Mouse (Mus musculus) cerebellum, adult (tissue): Measurements from ENCODE around the gene Vipr2.

Experiments used
- ATAC-seq: cut with Nextera tagmentation; 2 replicates; pipeline ENCODE4 v1.9.2; 2017; ENCODE audit warnings: mild to moderate bottlenecking, moderate library complexity, mixed read lengths; ENCODE audit not compliant: insufficient number of reproducible peaks, low FRiP score, low TSS enrichment

The Vipr2 gene

GRCm38 (mm10) chr12:116077074-116077854 lies at the start of gene Vipr2:
Gene Vipr2 (plus strand): TSS chr12:116077726.
- ATAC-seq: peak; percentile 72

DNA sequence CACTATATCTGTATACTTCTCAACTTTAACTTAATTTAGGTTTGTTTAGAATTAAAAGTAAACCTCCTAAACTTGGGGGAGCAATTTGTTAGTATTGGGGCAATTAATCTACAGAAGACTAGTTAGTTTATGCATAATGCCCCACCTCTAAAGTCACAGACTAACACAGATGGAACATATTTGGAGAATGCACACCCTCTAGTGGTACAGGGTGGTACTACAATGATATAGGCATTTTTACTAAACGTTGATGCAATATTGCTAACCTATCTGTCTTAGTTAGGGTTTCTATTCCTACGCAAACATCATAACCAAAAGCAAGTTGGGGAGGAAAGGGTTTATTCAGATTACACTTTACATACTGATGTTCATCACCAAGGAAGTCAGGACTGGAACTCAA lies 49.4 kb upstream of the Vipr2 start:
- no peak for ATAC-seq

DNA sequence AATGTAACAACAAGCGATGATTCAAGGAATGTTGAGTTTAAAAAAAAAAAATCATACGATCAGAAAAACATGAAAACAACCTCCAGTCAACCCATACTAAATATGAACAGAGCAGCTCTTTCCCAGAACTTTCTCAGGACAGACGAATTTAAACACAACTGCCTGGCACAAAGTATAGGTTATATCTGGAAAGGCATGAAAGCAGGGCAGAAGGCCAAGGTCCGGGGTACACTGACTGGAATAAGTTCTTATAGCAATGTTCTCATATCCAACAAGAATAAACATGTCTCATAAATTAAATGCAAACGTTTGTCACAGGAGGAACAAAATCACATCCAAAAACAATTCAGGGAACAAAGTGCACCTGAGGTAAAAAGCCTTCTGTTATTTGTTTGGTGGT lies 42.2 kb upstream of the Vipr2 start:
- ATAC-seq: no peak

GRCm38 (mm10) chr12:116044785-116045184 lies 32.7 kb upstream of the Vipr2 start:
- ATAC-seq: no peak

- ATAC-seq: peak; percentile 99
These were observed 29.8 kb upstream of the Vipr2 start, which contains the start of gene Zfp386 for GRCm38 (mm10) chr12:116047440-116048377. Gene Zfp386 (plus strand): TSS chr12:116047724.

- no peak for ATAC-seq
These were observed 28.8 kb upstream of the Vipr2 start for GRCm38 (mm10) chr12:116048766-116049165.

DNA sequence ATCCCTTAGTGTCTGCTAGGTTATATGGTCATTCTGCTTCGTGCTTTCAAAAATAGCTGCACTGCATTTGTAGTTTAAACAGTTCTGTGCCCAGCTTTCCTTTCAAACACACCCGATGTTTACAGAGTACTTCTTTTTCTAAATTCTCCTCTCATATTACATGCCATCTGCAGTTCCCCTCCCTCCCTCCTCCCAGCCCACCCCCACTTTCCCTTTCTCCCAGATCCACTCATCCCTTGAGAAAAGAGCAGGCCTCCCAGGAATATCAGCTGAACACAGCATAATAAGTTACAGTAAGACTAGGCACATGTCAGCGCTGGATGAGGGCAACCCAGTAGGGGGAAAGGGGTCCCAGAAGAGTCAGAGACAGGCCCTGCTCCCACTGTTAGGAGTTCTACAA lies 28.3 kb upstream of the Vipr2 start:
- no peak for ATAC-seq

- ATAC-seq: no peak
These were observed 27.8 kb upstream of the Vipr2 start for GRCm38 (mm10) chr12:116049701-116050100.

DNA sequence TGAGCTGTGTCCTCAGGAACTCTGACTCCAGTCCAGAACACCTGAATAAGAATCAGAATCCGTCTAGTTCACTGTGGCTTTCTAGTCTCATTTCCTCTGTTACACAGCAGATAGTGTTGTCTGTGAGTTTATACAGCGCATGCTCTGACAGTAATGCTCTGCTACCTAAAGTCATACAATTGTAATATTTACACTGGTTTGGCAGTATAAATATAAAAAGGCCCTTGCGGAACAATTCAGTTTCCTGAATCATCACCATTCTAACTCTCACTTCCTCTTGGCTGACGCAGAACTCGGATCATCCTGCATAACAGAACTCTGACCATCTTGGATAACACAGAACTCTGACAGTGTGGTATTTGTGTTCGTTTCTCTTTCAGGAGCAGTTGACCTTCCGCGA lies 23.2 kb upstream of the Vipr2 start:
- no peak for ATAC-seq

DNA sequence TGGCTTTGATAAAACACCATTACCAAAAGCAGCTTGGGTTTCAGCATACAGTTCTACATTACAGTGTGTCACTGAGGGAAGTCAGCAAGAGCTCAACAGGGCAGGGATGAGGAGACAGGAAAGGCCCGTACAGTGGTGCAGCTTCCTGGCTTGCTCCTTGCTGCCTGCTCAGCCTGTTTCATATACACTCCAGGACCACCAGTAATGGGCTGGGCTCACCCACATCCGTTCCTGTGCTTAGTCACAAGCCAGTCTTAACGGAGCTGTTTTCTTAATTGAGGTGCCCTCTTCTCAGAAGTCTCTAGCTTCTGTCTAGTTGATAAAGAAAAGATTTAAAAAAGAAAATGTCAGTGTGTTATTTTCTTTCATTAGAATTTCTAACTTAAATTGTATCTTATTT lies 21.4 kb upstream of the Vipr2 start:
- ATAC-seq: no peak

DNA sequence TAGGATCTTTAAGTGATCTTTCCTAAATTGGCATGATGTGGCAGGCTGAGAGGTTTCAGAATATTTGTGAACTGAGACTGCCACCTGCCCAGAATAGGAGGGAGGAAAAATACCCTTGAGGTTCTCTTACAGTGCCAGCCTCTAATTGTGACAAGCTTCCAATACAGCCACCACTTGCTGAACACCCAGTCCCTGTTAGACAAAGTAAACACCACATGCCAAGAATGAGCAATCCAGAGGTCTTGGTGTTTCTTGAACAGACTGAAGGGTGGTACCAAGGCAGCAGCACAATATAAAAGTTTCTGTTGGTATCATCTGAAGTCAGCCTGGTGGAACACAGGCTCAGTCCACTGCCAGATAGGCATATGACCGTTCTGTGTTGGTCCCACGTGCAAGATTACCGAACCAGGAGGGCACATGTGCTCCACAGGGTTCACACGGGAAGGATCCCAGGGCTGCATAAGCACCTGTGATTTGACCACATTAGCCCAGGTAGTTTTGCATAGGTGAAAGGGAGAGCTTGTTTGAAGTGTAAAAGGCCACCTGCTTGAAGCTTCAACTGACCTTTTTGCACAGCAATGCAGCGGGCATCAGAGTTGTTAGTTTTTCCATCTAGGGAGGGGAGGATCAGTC lies 15.8 kb upstream of the Vipr2 start:
- ATAC-seq: no peak

DNA sequence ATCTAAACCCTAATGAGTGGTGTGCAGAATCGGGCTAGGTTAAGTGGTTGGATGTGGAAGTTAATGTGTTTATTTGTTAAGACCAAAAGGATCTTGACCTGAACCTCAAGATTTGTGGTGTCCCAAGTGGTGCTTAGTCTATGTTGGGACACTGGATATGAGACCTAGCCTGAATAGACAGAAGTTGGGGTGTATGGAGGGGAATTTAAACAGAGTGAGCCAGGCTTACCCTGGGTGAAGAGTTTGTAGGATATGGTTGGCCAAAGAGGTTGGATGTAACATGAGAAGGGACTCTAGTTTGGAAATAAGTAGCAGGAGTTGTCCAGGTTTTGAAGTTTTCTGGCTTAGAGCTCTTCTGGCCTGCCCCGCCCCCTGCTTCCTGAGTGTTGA lies 15.3 kb upstream of the Vipr2 start:
- ATAC-seq: no peak

DNA sequence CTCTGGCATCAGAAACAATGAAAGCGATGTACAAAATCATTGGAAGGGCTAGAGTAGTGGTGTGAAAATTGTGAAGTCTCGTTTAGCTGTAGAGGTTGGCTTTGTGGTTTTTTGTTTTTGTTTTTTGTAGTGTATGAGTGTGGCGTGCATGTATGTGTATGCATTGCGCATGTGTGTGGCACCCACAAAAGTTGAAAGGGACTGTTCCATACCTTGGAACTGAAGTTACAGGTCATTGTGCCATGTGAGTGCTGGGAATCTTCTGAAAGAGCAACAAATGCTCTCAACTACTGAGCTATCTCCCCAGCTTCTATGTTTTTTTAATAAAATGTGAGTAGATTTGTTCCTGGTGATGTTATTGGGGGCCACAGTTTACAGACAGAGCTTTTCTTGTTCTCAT lies 14.5 kb upstream of the Vipr2 start:
- no peak for ATAC-seq

GRCm38 (mm10) chr12:116071023-116071422 lies 6.5 kb upstream of the Vipr2 start:
- peak; percentile 92 for ATAC-seq

DNA sequence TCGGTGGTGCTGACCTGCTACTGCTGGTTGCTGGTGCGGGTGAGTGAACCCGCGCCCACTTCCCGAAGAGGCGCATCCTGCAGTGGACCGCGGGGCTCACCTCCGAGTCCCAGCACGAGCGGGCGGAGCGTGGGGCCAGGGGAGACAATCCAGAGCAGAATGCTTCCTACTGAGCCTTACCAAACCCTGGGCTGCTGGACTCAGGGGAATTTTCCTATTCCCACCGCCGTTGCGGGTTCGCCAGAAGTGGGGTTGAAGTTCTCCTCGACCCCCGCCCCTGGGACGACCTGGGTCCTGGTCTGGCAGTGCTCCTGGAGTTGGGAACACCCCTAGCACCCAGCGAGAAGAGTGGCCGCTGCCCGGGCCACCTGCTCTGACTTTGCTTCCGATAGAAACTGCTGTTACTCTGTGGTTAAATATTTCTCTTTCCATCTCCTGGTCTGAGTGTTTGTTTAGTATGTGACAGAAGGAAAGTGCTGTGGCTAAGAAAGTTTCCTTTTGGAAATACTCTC lies 385 bp downstream of the Vipr2 start:
- no peak; the same call in 1 of the 2 replicates for ATAC-seq

DNA sequence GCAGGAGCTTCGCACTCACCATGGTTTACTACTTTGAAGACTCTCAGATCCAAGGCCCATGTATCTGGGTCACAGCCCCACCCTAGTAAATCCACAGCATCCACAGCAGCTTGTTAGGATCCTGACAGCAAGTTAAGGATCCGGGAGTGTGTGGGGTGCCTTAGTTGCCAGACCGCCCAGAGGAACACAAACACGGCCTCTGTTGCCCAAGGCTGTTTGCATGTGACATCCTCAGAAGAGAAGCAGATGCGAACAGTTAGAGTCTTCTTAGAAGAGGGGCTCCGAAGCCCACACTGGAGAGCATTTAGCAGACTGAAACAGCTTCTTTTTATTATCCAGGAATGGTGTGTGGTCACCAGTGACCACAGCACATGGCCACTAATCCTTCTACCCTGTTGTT lies 5.6 kb downstream of the Vipr2 start:
- ATAC-seq: no peak

DNA sequence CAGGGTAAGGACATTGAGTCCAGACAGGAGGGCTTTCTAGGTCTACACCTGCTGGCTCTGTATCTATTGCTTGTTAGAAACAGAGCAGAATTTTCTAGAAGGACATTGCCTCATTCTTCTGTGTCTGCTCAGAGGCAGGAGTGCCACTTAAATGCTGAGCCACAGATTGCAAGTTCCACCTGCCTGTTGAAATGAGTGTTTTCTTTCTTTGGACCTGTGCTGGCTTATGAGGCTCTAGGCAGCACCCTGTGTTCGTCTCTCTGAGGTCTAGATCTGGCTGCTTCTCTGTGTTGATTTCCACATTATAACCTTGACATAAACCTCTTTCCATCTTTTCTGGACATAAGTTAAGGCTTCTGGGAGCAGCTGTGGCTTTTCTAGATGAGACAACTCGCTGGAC lies 6.8 kb downstream of the Vipr2 start:
- ATAC-seq: no peak

DNA sequence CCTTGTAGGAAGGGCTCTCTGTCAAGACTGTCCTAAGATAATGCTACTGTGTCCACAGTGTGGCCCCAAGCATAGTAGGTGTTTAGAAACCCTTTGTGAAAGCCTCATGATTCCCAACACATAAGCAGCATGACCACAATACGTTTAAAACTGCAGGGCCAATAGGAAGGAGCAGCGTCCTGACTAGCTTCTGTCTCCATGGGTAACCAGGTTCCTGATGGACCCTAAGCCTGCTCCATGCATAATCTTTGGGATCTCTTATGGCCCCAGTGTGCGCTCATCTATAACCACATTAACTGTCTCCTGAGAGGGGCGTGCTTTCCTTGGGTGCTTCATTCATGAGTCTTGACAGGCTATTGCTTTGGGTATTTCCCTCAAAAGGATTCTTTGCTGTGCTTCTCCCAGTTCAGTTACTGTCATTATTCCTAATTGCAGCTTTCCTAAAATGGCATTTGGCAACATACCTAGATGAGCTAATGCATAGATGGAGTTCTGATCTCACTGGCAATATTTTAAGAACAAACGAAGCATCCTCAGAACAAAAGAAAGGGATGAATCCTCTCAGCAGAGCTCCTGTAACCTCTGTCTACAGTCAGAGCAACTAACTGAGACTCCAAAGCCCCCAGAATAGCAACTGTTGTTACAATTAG lies 9.6 kb downstream of the Vipr2 start:
- ATAC-seq: no peak

DNA sequence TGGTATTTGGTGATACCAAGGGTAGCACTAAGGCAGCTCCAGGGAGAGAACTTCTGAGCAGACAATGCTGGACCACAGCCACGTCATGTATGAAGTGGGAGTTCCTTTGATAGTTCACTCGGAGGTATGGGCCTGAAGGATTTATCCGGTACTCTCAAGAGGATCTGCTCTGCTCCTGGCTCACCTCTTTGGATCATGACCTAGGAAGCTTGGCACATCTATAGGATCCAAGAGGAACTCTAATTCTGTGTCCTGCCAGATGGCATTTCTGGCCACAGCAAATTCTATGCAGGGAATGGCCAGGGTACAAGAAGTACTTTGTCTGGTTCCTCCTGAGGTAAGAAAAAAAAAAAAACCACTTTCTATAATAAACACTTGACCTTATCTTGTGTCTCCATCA lies 12.3 kb downstream of the Vipr2 start:
- ATAC-seq: peak; percentile 77
